Mouse (Mus musculus) urinary bladder, adult 2 months (tissue): ENCODE data around the gene Inafm1. TPM values are rescaled to one million over a fixed set of nuclear protein-coding genes. Genes with fewer than 3 reads are reported as not detected.
"Not testable (repeated sequence)": the region's sequence is repeated elsewhere in the genome, so short reads cannot be mapped to it uniquely, and the experiment has no call there.

Experiments used
- DNase-seq: peaks from one replicate; pipeline ENCODE4 v3.0.0; 2022; ENCODE audit warnings: low spot score
- polyA plus RNA-seq: library from polyadenylated mRNA; depleted of rRNA; stranded (reverse); fragments of >200 nt; gene quantifications from 2 replicates; pipeline ENCODE4 v1.2.3, GENCODE M21; 2012

Inafm1 gene
- polyA plus RNA-seq, 1 experiment, result 26.5 TPM

- DNase-seq, result no peak
These were observed 24.2 kb upstream of the Inafm1 start for GRCm38 (mm10) chr7:16297616-16298015.

DNA sequence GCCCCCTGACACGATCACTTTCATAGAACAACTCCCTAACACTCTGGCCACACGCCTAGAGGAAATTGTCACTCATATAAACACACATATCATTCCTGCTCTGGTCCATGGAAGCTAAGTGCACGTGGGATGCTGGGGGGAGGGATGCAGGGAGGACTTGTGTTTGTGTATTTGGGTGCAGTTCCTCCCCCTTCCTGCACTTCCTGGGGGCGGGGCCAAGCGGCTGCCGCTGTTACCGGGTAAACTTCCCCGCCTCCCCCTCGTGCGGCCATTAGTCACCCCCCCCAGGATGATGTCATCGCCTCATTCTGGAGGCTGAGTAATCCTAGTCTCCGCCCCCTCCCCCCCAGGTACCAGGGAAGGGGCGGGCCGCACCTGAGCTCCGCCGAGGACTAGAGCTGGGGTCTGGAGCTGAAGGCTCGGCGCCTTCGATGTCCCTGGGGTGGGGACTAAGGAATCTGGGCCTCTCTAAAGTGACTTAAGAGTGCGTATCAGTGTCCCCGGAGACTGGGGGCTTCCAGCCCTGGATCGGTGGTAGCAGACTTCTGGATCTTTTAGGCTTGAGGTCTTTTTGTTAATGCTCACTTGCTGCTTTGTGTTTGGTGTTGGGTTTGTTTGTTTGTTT is 23.5 kb upstream of the Inafm1 start:
- peak; percentile 64 for DNase-seq

DNA sequence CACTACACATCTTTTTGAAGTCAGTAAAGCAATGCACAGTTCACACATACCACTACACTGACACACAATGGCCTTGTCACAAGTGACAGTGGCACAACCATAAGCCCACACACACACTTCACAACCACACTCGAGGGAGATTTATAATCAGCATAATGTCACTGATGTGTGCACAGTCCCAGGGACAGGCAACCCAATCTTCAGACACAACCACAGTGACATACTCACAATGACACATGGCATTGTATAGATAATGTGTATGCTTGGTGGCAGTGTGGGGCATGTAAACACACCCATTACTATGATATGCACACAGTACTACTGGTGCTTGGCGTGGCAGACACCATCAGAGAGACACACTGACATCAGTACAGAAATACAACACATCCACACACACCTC is 22.7 kb upstream of the Inafm1 start:
- no peak for DNase-seq

- peak; percentile 63 for DNase-seq
These were observed 22.0 kb upstream of the Inafm1 start for GRCm38 (mm10) chr7:16295321-16295900.

DNA sequence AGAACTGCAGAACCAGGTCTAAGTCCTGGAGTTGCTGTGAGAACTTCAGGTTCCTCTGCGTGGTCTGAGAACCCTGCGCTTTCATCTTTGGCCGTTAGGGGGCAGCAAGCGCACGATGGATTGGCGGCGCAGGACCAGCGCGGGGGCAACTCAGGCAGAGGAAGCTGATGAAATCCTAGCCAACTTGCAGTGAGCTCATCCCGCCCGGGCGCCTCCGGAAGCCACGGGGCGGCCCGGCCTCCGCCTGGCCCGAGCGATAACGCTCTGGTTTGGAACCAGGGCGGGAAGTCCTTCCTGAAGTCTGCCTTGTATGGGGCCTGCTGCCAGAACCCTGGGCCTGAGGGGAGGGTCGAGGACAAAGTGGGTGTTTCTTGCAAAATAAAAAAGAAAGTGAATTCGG is 21.4 kb upstream of the Inafm1 start:
- peak; percentile 93 for DNase-seq

DNA sequence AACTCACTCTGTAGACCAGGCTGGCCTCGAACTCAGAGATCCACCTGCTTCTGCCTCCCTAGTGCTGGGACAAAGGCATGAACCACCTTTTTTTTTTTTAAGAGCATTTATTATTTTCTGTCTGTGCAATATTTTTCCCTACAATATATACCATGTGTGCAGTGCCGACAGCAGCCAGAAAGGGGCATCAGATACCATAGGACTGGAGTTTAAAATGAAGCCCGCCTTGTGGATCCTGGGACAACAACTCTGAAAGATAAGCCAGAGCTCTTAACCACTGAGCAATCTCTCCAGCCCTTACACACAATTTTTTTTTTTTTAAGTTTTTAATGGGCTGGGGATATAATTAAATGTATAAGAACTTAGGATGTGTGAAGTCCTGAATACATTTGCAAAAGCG is 20.9 kb upstream of the Inafm1 start:
- DNase-seq, result no peak

DNA sequence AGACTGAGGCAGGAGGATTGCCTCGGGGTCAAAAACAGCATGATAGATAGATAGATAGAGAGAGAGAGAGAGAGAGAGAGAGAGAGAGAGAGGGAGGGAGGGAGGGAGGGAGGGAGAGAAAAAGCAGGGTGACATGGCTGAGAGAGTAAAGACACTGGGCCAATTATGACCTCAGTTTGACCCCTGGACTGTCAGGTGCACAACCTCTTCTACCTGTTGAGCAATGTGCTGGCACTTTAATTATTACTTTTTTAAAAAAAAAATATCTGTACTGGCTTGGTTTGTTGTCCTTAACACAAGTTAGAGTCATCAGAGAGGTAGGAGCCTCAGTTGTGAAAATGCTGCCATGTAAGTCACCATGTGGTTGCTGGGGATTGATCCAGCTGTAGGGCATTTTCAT is 14.4 kb upstream of the Inafm1 start:
- no peak for DNase-seq

GRCm38 (mm10) chr7:16287016-16287415 is 13.6 kb upstream of the Inafm1 start:
- no peak for DNase-seq

DNA sequence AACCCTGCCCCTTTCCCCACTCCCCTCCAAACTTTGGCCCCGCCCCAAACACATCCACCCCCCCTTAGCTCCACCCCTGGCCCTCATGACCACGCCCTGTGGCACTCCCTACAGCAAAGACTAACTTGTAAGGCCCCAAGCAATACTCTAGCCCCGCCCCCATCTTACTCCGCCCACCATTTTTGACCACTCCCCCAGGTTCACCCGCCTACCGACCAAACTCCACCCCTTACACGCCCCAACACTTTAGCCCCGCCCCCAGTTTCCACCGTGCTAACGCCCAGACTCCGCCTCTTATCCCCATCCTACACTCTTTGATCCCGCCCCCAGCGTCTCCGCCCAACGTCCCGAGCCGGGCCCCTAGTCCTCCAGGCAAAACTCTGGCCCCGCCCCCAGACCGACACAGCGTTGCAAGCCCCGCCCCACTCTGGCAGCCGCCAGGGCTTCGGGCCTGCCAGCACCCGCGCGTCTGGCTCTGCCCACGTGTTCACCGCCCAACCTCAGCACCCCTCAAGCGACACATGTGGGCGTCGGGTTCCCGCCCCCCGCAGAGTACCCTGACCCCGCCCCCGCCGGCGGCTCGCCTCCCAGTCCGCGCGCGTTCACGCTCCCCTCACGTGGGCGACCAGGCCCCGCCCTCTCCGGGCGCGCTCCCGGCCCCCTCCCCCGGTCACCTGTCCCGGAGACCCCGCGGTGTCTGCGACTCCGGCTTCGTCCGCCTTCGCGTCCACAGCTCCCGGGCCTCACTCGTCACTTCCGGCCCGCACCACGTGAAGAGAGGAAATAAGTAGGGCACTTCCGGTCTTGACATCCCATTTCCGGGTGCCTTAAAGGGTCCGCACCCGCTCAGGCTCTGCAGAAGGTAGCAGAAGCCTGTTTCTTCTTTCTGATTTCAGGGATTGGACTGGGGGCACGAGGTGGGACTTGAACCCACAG is 12.9 kb upstream of the Inafm1 start, which contains the start of gene Ccdc9:
Gene Ccdc9, minus strand, starts transcription at position 770 of the 936 bp plus-strand sequence.
- peak; percentile 99 for DNase-seq

- DNase-seq, result peak; percentile 55
These were observed 12.1 kb upstream of the Inafm1 start for GRCm38 (mm10) chr7:16285450-16286025.

GRCm38 (mm10) chr7:16284904-16285303 is 11.5 kb upstream of the Inafm1 start:
- DNase-seq, result no peak

- no peak for DNase-seq
These were observed 10.6 kb upstream of the Inafm1 start for GRCm38 (mm10) chr7:16284001-16284400.

DNA sequence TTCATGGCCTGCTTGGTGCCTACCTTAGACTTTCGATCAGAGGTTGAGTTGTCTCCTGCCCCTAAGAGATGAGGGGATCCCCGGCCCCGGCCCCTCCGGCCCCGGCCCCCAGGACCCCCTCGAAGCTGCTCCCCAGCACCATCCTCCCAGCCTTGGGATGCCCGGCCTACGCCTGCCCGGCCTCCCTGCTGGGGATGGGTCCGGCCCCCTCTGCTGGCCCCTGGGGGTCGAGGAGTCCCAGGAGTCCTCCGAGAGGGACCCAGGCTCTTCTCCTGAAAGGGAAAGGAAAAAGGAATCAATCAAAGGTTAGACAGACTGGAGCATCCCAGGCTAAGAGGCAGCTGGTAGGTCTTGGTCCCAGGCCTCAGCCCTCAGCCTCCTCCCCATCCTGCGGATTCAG is 8.9 kb upstream of the Inafm1 start:
- DNase-seq, result no peak

DNA sequence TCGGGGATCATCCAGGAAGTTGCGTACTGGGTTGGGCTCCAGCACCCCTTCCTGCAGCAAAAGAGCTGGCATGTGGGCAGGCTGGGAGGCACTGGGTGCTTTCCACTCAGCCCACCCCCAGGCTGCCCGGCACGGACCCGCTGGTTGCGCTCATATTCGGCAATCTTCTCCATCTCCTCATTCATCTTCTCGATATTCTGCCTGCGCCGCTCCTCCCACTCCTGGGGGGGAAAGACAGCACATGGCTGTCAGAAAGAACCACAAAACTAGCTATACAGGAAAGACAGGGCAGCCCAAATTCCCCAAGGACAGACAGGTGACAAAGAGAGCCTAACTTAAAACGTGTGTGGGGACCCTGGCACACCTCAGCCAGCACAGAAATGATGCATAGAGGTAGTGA is 7.3 kb upstream of the Inafm1 start:
- no peak for DNase-seq

DNA sequence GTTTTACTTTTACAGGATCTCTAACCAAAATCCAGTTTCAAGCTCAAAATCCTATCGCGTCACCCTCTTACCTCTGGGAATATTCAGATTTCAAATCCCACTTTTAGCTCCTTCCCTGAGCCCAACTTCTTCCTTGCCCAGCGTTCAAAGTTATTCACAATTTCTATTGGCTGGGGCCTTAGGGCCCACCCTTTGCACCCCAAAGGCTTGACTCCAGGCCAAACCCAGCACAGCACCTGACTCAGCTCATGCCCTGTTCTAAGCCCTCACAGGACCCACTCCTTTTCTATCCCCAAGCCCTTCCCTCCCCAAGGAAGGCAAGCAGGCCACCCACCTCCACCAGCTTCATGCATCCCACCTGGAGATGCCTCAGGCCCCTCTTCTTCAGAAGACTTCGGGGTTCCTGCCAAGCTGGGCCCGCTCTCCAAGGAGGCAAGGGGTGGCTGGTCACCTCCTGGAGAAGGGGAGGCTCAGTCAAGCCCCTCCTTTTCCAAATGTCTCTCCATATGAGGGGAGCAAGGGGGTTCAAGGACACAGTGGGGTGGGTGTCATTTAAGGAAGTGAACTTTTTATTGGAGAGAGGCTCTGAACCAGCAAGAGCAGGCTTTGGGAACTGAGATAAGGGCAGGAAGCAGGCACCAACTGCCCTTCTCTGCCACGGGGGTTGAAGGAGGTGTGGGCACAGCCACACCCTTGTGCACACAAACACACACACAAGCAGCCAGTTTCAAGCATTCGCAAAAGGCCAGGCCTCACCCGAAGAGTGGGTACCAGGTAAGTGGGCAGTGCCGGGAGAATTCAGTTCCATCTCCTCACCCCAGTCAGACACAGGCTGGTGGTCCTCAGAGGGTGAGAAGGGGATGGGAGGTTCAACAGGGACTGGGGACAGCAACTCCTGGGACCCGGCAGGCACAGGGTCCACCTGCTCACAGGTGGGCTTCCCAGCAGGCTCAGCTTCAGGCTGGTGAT is 1.8 kb upstream of the Inafm1 start:
- no peak for DNase-seq

GRCm38 (mm10) chr7:16273766-16274140 is 336 bp upstream of the Inafm1 start:
- DNase-seq, result no peak

DNA sequence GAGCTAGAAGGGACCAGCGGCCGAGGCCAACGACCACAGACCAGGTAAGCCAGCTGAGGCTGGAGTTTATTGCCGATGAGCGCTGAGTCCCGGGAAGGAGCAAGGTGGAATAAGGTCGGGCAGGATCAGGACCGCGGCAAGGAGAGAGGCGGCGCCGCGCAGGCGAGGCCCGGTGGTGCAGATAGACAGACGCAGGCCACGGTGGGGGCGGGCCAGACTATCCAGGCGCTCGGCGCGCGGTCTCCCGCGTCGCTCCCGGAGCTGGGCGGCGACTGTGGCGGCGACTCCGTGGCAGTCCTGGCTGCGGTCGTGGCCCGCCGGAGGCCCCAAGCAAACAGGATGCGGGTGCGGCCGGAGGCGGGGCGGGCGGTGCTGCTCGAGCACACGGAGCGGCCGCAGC is 736 bp downstream of the Inafm1 start:
- DNase-seq, result peak; percentile 51

DNA sequence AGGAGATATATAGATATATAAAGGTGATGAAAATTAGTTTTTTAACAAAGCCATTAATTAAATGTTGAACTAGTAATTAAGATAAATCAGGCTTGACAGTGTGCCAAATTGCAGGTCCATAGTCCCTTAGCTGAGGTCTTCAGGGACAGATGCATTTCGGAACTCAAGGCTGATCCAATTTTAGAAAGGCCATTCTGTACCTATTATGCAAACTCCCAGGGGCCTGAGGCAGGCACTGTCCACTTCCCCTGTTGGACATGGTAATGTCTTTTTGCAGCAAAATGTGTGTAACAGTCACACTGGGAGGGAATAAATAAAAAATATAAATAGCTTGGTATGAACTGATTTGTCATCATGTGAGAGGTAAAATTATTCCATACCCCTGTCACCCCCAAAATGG is 2.3 kb downstream of the Inafm1 start:
- no peak for DNase-seq

- DNase-seq, result not testable (repeated sequence)
These were observed 6.8 kb downstream of the Inafm1 start for GRCm38 (mm10) chr7:16266593-16266992.

DNA sequence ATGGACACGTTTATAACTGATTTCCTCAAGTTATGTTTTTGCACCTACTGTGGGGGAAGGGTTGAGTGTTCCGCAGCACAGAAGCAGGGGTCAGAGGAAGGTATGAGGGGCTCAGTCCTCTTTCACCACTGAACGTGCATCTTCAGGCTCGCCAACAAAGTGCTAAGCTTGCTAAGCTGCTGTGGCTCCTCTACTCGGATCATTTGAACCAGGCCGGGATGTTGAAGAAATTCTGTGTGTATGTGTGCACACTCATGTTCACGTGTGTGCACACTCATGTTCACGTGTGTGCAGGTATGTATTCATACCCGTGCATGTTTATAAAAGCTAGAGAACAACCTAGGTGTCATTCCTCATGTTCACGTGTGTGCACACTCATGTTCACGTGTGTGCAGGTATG is 7.6 kb downstream of the Inafm1 start:
- DNase-seq, result no peak

- DNase-seq, result no peak
These were observed 9.6 kb downstream of the Inafm1 start for GRCm38 (mm10) chr7:16263843-16264242.
